Mouse (Mus musculus) CH12.LX (cell line): Measurements from ENCODE around the gene Dhx16. TPM values are rescaled to one million over a fixed set of nuclear protein-coding genes. Genes with fewer than 3 reads are reported as not detected.
A peak's percentile ranks its signal among the peaks of the same experiment; 100 is the strongest.

Experiments
- DNase-seq: peaks from one replicate; pipeline ENCODE4 v3.0.0-alpha.2; 2013; ENCODE audit errors: extremely low read depth
- H3K27ac ChIP-seq: 2 replicates; pipeline ENCODE4 v1.5.1; 2012; ENCODE audit warnings: low read depth, mild to moderate bottlenecking, control low read depth, moderate library complexity; ENCODE audit not compliant: insufficient read depth
- H3K27me3 ChIP-seq: replicated peaks from 2 replicates; pipeline ENCODE3; 2012; ENCODE audit warnings: inconsistent platforms
- H3K36me3 ChIP-seq, 2 experiments: replicated peaks in 1 of 2; 2 replicates each; pipeline versions ENCODE3 to v1.6.1; 2012; ENCODE audit warnings: inconsistent platforms in 1 of 2, low read length in 1 of 2, mild to moderate bottlenecking in 1 of 2, mixed read lengths in 1 of 2, moderate library complexity in 1 of 2; ENCODE audit not compliant: control insufficient read depth in 1 of 2, insufficient read depth in 1 of 2
- H3K4me1 ChIP-seq, 2 experiments: 2 replicates each; pipeline ENCODE4 v1.6.1; 2012; ENCODE audit warnings: inconsistent platforms in 1 of 2, moderate library complexity in 1 of 2; ENCODE audit not compliant: insufficient read depth in 2 of 2, control insufficient read depth in 1 of 2
- H3K4me2 ChIP-seq: 2 replicates; pipeline ENCODE4 v1.6.1; 2012; ENCODE audit warnings: low read depth, mild to moderate bottlenecking, control low read depth; ENCODE audit not compliant: poor library complexity, insufficient read depth, severe bottlenecking
- H3K4me3 ChIP-seq, 3 experiments: fragments of 150-350 bp in 1 of 3; sonication (generic) in 1 of 3; replicated peaks in 1 of 3; 2 replicates each; pipeline versions ENCODE3 to v1.5.1; 2011 to 2012; ENCODE audit warnings: low read depth in 2 of 3, low read length in 2 of 3, mild to moderate bottlenecking in 2 of 3, moderate library complexity in 2 of 3, control low read depth in 1 of 3, improper control_type of control experiment in 1 of 3, inconsistent platforms in 1 of 3, mixed read lengths in 1 of 3; ENCODE audit not compliant: poor library complexity in 1 of 3
- H3K79me2 ChIP-seq: replicated peaks from 2 replicates; pipeline ENCODE4 v1.6.1; 2012; ENCODE audit warnings: mild to moderate bottlenecking, moderate library complexity; ENCODE audit not compliant: control insufficient read depth, poor library complexity, insufficient read depth, severe bottlenecking; ENCODE audit errors: extremely low read depth
- H3K9ac ChIP-seq: 2 replicates; pipeline ENCODE4 v1.6.1; 2012; ENCODE audit warnings: low read depth, mild to moderate bottlenecking, control low read depth, moderate library complexity; ENCODE audit not compliant: insufficient read depth
- H3K9me3 ChIP-seq: replicated peaks from 2 replicates; pipeline ENCODE3; 2012; ENCODE audit warnings: low read length, inconsistent platforms, mixed read lengths
- BHLHE40 ChIP-seq: IDR thresholded peaks from 2 replicates; pipeline ENCODE4 v1.6.1; 2011; ENCODE audit warnings: mild to moderate bottlenecking, low read depth, low read length, improper control_type of control experiment
- CHD1 ChIP-seq: IDR thresholded peaks from 2 replicates; pipeline ENCODE4 v1.6.1; 2012; ENCODE audit warnings: low read depth, low read length, improper control_type of control experiment, inconsistent platforms
- CHD2 ChIP-seq: IDR thresholded peaks from 2 replicates; pipeline ENCODE4 v1.6.1; 2011; ENCODE audit warnings: low read length, improper control_type of control experiment
- CTCF ChIP-seq, 2 experiments: IDR thresholded peaks in 1 of 2; conservative IDR thresholded peaks in 1 of 2; 2 replicates each; pipeline ENCODE4 v1.5.1; 2011 to 2012; ENCODE audit warnings: low read depth in 2 of 2, low read length in 2 of 2, improper control_type of control experiment in 1 of 2, inconsistent platforms in 1 of 2, mild to moderate bottlenecking in 1 of 2, moderate library complexity in 1 of 2
- E2F4 ChIP-seq: IDR thresholded peaks from 2 replicates; pipeline ENCODE4 v1.6.1; 2011; ENCODE audit warnings: low read depth, low read length, improper control_type of control experiment; ENCODE audit not compliant: insufficient replicate concordance
- ELF1 ChIP-seq: IDR thresholded peaks from 2 replicates; pipeline ENCODE4 v1.6.1; 2014; ENCODE audit warnings: low read depth, mild to moderate bottlenecking, inconsistent platforms, low read length, improper control_type of control experiment
- ETS1 ChIP-seq: conservative IDR thresholded peaks from 2 replicates; pipeline ENCODE4 v1.6.1; 2012; ENCODE audit warnings: low read depth, mild to moderate bottlenecking, inconsistent platforms, low read length, improper control_type of control experiment, moderate library complexity
- HCFC1 ChIP-seq: IDR thresholded peaks from 2 replicates; pipeline ENCODE4 v1.6.1; 2012; ENCODE audit warnings: low read depth, mild to moderate bottlenecking, inconsistent platforms, low read length, improper control_type of control experiment
- IRF4 ChIP-seq: IDR thresholded peaks from 2 replicates; pipeline ENCODE4 v1.6.1; 2014; ENCODE audit warnings: low read depth, mild to moderate bottlenecking, inconsistent platforms, low read length, improper control_type of control experiment
- JUN ChIP-seq: IDR thresholded peaks from 2 replicates; pipeline ENCODE4 v1.6.1; 2011; ENCODE audit warnings: low read depth, mild to moderate bottlenecking, low read length, improper control_type of control experiment, moderate library complexity; ENCODE audit not compliant: insufficient read depth
- KAT2A ChIP-seq: IDR thresholded peaks from 2 replicates; pipeline ENCODE4 v1.6.1; 2012; ENCODE audit warnings: low read length, improper control_type of control experiment, inconsistent platforms; ENCODE audit not compliant: insufficient replicate concordance
- MAFK ChIP-seq: IDR thresholded peaks from 2 replicates; pipeline ENCODE4 v1.6.1; 2011; ENCODE audit warnings: low read length, improper control_type of control experiment; ENCODE audit not compliant: insufficient replicate concordance
- MAX ChIP-seq: IDR thresholded peaks from 2 replicates; pipeline ENCODE4 v1.6.1; 2011; ENCODE audit warnings: low read length, improper control_type of control experiment
- MAZ ChIP-seq: IDR thresholded peaks from 2 replicates; pipeline ENCODE4 v1.6.1; 2012; ENCODE audit warnings: low read depth, mild to moderate bottlenecking, inconsistent platforms, low read length, improper control_type of control experiment, moderate library complexity
- MEF2A ChIP-seq: IDR thresholded peaks from 2 replicates; pipeline ENCODE4 v1.6.1; 2014; ENCODE audit warnings: low read depth, mild to moderate bottlenecking, inconsistent platforms, low read length, improper control_type of control experiment, borderline replicate concordance
- MXI1 ChIP-seq: IDR thresholded peaks from 2 replicates; pipeline ENCODE4 v1.6.1; 2011; ENCODE audit warnings: mild to moderate bottlenecking, low read depth, low read length, improper control_type of control experiment
- MYC ChIP-seq: IDR thresholded peaks from 2 replicates; pipeline ENCODE4 v1.6.1; 2011; ENCODE audit warnings: low read depth, mild to moderate bottlenecking, improper control_type of control experiment, low read length
- NELFE ChIP-seq: IDR thresholded peaks from 2 replicates; pipeline ENCODE4 v1.6.1; 2011; ENCODE audit warnings: low read depth, low read length, improper control_type of control experiment
- NRF1 ChIP-seq: IDR thresholded peaks from 2 replicates; pipeline ENCODE4 v1.6.1; 2014; ENCODE audit warnings: low read depth, mild to moderate bottlenecking, inconsistent platforms, low read length, improper control_type of control experiment, moderate library complexity
- PAX5 ChIP-seq: IDR thresholded peaks from 2 replicates; pipeline ENCODE4 v1.6.1; 2012; ENCODE audit warnings: low read length, inconsistent platforms, mixed read lengths
- POLR2A ChIP-seq: IDR thresholded peaks from 2 replicates; pipeline ENCODE4 v1.6.1; 2011; ENCODE audit warnings: low read depth, mild to moderate bottlenecking, improper control_type of control experiment, low read length
- POLR2AphosphoS2 ChIP-seq: IDR thresholded peaks from 2 replicates; pipeline ENCODE4 v1.6.1; 2011; ENCODE audit warnings: low read depth, low read length, improper control_type of control experiment
- RAD21 ChIP-seq: IDR thresholded peaks from 2 replicates; pipeline ENCODE4 v1.6.1; 2011; ENCODE audit warnings: low read depth, mild to moderate bottlenecking, low read length, improper control_type of control experiment, moderate library complexity
- SIN3A ChIP-seq: IDR thresholded peaks from 2 replicates; pipeline ENCODE4 v1.6.1; 2012; ENCODE audit warnings: low read length, improper control_type of control experiment, inconsistent platforms
- SMC3 ChIP-seq: IDR thresholded peaks from 2 replicates; pipeline ENCODE4 v1.6.1; 2011; ENCODE audit warnings: low read depth, low read length, improper control_type of control experiment
- TBP ChIP-seq: conservative IDR thresholded peaks from 2 replicates; pipeline ENCODE4 v1.6.1; 2011; ENCODE audit warnings: low read depth, low read length, improper control_type of control experiment
- TCF12 ChIP-seq: IDR thresholded peaks from 2 replicates; pipeline ENCODE4 v1.6.1; 2014; ENCODE audit warnings: low read depth, mild to moderate bottlenecking, inconsistent platforms, low read length, improper control_type of control experiment
- UBTF ChIP-seq: IDR thresholded peaks from 2 replicates; pipeline ENCODE4 v1.6.1; 2012; ENCODE audit warnings: low read depth, mild to moderate bottlenecking, inconsistent platforms, low read length, improper control_type of control experiment, moderate library complexity
- USF1 ChIP-seq: IDR thresholded peaks from 2 replicates; pipeline ENCODE4 v1.6.1; 2014; ENCODE audit warnings: low read depth, mild to moderate bottlenecking, inconsistent platforms, low read length, improper control_type of control experiment
- ZMIZ1 ChIP-seq: IDR thresholded peaks from 2 replicates; pipeline ENCODE4 v1.6.1; 2012; ENCODE audit warnings: low read depth, mild to moderate bottlenecking, inconsistent platforms, low read length, improper control_type of control experiment
- dilution Hi-C: fragments of 300-500 bp; cut with MboI; formaldehyde crosslinking; loops from 2 replicates; pipeline ENCODE4 v1.14.3; 2020; ENCODE audit warnings: low sequenced_read_pairs; ENCODE audit not compliant: extremely low pct_unique_long_range_greater_than_20kb, extremely low pct_ligation_motif_present
- in situ Hi-C: fragments of 300-500 bp; cut with MboI; formaldehyde crosslinking; loops from 3 replicates; pipeline ENCODE4 v1.14.3; 2019; ENCODE audit warnings: low sequenced_read_pairs, low pct_ligation_motif_present, low pct_unique_long_range_greater_than_20kb, mixed read lengths
- polyA plus RNA-seq: library from polyadenylated mRNA; unstranded; fragments of >175 nt; gene quantifications from 2 replicates; pipeline ENCODE4 v1.2.1, GENCODE M21; 2012; ENCODE audit warnings: low read depth; ENCODE audit not compliant: insufficient read length
- total RNA-seq, 2 experiments: library from RNA; depleted of rRNA; stranded (reverse); fragments of 300-350 nt in 1 of 2; fragments of >200 nt in 1 of 2; gene quantifications; 2 replicates each; pipeline ENCODE4 v1.2.3; 2012 to 2014

Dhx16 gene
- total and polyA plus RNA-seq, 3 experiments, result 74.8 to 107 (median 75.3) TPM

- dilution Hi-C loops (no loop called here), in situ Hi-C loops (loop anchor here (10.0 kb wide), 1 partner anchor 126 kb away; no protein-coding TSS in a partner anchor)
- peaks cover 0 to 21% of the 10 kb centered on the region in 2 experiments; a peak in 2 of 4 replicates for H3K4me1 ChIP-seq
- peak; percentile 10; the same call in 1 of the 2 replicates for TF ChIP-seq BHLHE40
- TF ChIP-seq UBTF, result no peak
- H3K27me3 ChIP-seq, result no peaks in the 10 kb centered on the region
- H3K9me3 ChIP-seq, result no peaks in the 10 kb centered on the region
- H3K27ac ChIP-seq, result no peak overlapping the region
- H3K4me2 ChIP-seq, result peak overlapping the region; percentile 91
- peaks cover 5 to 24% of the 10 kb centered on the region in 2 experiments for H3K36me3 ChIP-seq
- no peaks in the 10 kb centered on the region for H3K79me2 ChIP-seq
- no peak for DNase-seq
- peak overlapping the region; percentile 20; the same call in 1 of the 2 replicates for H3K9ac ChIP-seq
- H3K4me3 ChIP-seq, result peak overlapping the region in 1 of 3 experiments; percentile 52
Measured at GRCm38 (mm10) chr17:35860831-35861197, 18.8 kb upstream of the Dhx16 start.

GRCm38 (mm10) chr17:35861198-35861857 is 18.3 kb upstream of the Dhx16 start, which contains the start of gene Nrm:
Gene Nrm (plus strand): TSS chr17:35861318.
- Histone ChIP-seq H3K4me2 (peak within 1 kb of the TSS; percentile 91), H3K9me3 (no peaks in the 10 kb centered on the region), H3K4me3 (peak within 1 kb of the TSS; percentile 33 to 90 (median 52)), H3K4me1 (peaks cover 0 to 21% of the 10 kb centered on the region in 2 experiments; a peak in 2 of 4 replicates), H3K27ac (peak within 1 kb of the TSS; percentile 41; the same call in 1 of the 2 replicates), H3K79me2 (no peaks in the 10 kb centered on the region), H3K36me3 (peaks cover 5 to 24% of the 10 kb centered on the region in 2 experiments), H3K9ac (peak within 1 kb of the TSS; percentile 56), H3K27me3 (no peaks in the 10 kb centered on the region)
- TF ChIP-seq MAX (peak; percentile 60; the same call in 1 of the 2 replicates), MXI1 (peak; percentile 81), TBP (0 out of 2 replicates have a peak, but pooled peaks have one; percentile 48), KAT2A (0 out of 2 replicates have a peak, but pooled peaks have one; percentile 37), E2F4 (peak; percentile 76; the same call in 1 of the 2 replicates), BHLHE40 (peak; percentile 44; the same call in 1 of the 2 replicates), UBTF (0 out of 2 replicates have a peak, but pooled peaks have one; percentile 63), SIN3A (peak; percentile 81), MYC (no peak), NELFE (peak; percentile 82), ZMIZ1 (peak; percentile 54; the same call in 1 of the 2 replicates), CTCF (conservative IDR thresholded peaks at IDR 0.05 in 1 of 2, IDR thresholded peaks at IDR 0.05 in 1 of 2; ENCODE audit: low read depth in 2 of 2, low read length in 2 of 2) (peak in 1 of 2 experiments; percentile 45; a peak in 2 of 4 replicates), HCFC1 (peak; percentile 9; the same call in 1 of the 2 replicates), IRF4 (peak; percentile 36; the same call in 1 of the 2 replicates), PAX5 (no peak), NRF1 (peak; percentile 31), MAZ (peak; percentile 74), ELF1 (peak; percentile 22; the same call in 1 of the 2 replicates), MAFK (no peak), USF1 (no peak), POLR2A (peak; percentile 77), RAD21 (no peak; the same call in none of the 2 replicates), CHD1 (no peak), SMC3 (0 out of 2 replicates have a peak, but pooled peaks have one; percentile 4), JUN (no peak), MEF2A (0 out of 2 replicates have a peak, but pooled peaks have one; percentile 13), ETS1 (peak; percentile 40; the same call in 1 of the 2 replicates), CHD2 (0 out of 2 replicates have a peak, but pooled peaks have one; percentile 5), POLR2AphosphoS2 (no peak), TCF12 (peak; percentile 44; the same call in 1 of the 2 replicates)
- in situ Hi-C loops, result loop anchor here (10.0 kb wide), 1 partner anchor 127 kb away; no protein-coding TSS in a partner anchor
- dilution Hi-C loops, result no loop called here
- peak; percentile 83 for DNase-seq
